Mouse (Mus musculus): ENCODE results near the gene Phb2.
A peak's percentile ranks its signal among the peaks of the same experiment; 100 is the strongest.

Gene Phb2

GRCm38 (mm10) chr6:124746654-124747632 is 34.8 kb downstream of the Phb2 start:
- DNase-seq (ENCODE audit: low spot score) = no peak

GRCm38 (mm10) chr6:124750405-124750804 is 38.3 kb downstream of the Phb2 start:
- no peak for DNase-seq (ENCODE audit: low spot score)

DNA sequence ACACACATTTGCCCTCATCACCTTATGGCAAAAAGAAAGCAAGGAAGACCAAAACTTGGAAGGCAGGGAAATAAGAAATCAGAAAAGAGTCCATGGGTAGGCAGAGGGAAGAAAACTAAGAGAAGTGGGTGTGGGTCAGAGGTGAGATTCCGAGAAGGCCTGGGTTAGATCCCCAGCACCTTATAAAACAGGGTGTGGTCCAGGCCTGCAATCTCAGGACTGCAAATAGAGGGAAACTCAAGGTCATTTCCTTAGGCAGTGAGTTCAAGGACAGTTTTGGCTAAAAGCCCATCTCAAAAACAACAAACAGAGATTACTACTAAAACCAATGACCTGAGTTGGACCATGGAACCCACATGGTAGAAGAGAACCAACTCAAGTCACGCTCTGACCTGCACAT is 41.7 kb downstream of the Phb2 start:
- DNase-seq (ENCODE audit: low spot score) = no peak

DNA sequence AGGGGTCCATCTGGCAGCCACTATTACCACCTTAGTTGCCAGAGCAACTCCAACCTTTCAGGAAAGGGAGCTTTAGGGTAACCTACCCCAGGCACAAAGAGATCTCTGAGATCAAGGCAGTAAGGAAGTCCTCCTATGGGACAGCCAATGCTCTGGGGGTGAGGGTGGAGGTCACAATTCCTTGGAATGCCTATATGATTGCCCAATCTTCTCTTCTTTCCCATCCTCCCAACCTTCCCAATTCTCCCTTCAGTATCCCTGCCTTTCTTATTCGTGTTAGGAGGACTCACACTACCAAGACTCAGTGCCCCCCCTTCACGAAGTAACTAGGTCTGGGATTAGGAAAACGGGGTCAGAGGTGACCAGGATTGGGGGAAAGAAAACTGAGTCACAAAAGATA is 43.2 kb downstream of the Phb2 start:
- DNase-seq (ENCODE audit: low spot score) = no peak

DNA sequence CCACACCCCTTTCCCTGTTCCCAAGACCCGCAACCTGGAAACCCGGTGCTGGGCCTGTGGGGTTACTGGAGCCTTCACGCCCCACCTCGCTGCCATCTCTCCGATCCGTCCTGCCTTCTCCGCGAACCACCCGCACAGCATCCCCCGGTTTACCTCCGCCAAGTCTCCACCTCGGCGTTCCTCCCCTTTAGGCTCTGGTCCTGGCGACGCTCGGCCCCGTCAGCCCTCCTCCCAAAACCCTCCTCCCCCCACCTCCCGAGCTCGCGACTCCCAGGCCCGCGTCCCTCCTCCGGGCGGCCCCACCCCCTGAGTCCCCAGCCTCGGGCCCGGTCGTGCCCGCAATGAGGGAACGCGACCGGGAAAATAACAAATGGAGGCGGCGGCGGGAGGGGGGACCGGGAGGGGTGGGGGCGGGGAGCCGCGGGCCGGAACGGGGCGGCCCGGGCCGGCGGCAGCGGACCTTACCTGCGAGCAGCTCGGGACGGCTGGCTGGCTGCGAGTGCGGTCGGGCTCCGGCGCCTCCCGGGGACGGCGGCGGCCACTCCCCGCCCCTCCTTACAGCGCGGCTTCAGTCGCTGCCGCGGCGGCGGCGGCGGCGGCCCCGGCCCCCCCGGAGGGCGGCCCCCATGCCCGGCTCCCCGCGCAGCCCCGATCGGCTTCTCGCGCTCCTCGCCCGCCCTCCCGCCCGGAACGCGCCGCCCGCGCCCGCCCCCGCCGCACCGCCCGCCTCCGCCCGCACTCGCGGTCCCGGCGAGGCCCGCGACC is 43.9 kb downstream of the Phb2 start, which contains the start of the genes Gm45234 and Atn1:
Gene Gm45234 (minus strand): TSS at position 191 of the 765 bp plus-strand sequence.
Gene Atn1 (minus strand): TSS at position 694 of the 765 bp plus-strand sequence.
- DNase-seq (ENCODE audit: low spot score) = no peak

- no peak for DNase-seq (ENCODE audit: low spot score)
Observed at GRCm38 (mm10) chr6:124756652-124757350, 44.7 kb downstream of the Phb2 start.

DNA sequence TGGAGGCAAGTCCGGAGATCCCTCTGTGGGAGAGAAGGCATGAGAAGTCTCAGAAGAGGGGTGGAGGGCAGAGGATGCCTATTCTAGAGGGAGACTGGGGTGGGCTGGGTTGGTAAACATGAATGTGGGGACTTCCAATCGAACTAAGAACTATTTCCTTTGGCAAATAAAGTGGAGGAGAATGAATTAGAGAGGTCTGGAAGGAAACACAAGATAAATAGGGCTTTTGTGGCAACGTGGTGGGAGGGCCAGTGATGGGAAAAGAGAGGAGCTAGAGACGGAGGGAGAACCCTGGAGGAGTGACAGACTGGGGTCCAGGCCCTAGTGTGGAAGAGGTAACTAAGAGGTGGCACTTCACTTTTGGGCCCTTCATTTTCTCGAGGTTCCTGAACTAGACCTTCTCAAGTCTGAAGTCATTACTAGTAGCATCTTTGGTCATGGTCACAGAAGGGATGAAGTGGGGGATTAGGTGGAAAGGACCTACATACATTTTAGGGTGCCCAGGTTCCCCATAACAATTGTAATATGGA is 45.3 kb downstream of the Phb2 start:
- no peak for DNase-seq (ENCODE audit: low spot score)

GRCm38 (mm10) chr6:124757909-124758848 is 46.0 kb downstream of the Phb2 start:
- no peak for DNase-seq (ENCODE audit: low spot score)

DNA sequence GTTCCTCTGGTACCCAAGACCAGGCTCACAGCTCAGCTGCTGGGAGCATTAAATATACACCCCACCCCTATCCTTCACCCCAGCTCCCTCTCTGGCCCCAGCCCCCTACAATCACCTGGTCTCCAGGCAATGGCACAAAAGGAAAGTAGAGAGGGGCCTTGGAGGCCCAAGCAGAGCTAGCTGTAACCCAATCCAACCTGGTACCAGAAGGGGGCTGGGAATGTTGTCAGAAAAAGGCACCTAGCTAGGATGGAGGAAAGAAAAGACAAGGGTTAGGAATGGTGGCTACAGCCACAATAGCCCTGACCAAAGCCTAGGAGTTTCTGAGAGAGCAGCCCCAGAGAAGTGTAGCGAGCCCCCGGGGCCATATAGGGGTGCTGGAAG is 46.7 kb downstream of the Phb2 start:
- no peak for DNase-seq (ENCODE audit: low spot score)

- peak; percentile 81 for DNase-seq (ENCODE audit: low spot score)
Observed at GRCm38 (mm10) chr6:124759259-124759658, 47.1 kb downstream of the Phb2 start.

GRCm38 (mm10) chr6:124765951-124766350 is 53.8 kb downstream of the Phb2 start:
- no peak for DNase-seq (ENCODE audit: low spot score)
